Mouse (Mus musculus) midbrain, postnatal 0 days (tissue): ENCODE data around the gene Naa35. TPM values are rescaled to one million over a fixed set of nuclear protein-coding genes. Genes with fewer than 3 reads are reported as not detected.

Experiments
- ATAC-seq: fragments of 200-750 bp; cut with Nextera tagmentation; 2 replicates; pipeline ENCODE4 v1.8.0; 2017; ENCODE audit warnings: moderate number of reproducible peaks, mild to moderate bottlenecking, moderate TSS enrichment, moderate library complexity; ENCODE audit not compliant: low FRiP score
- DNase-seq: peaks from one replicate; pipeline ENCODE4 v3.0.0-alpha.2; 2015; ENCODE audit warnings: low spot score
- H3K27ac ChIP-seq: fragments of 300-500 bp; sonication (generic); 2 replicates; pipeline ENCODE4 v1.5.1; 2014; ENCODE audit warnings: low read depth, mild to moderate bottlenecking, low read length, mixed read lengths
- H3K27me3 ChIP-seq: fragments of 300-500 bp; sonication (generic); 2 replicates; pipeline ENCODE4 v1.6.1; 2014; ENCODE audit warnings: low read length, control low read depth, mixed read lengths; ENCODE audit not compliant: insufficient read depth
- H3K36me3 ChIP-seq: fragments of 300-500 bp; sonication (generic); 2 replicates; pipeline ENCODE4 v1.6.1; 2014; ENCODE audit warnings: low read length, control low read depth, mixed read lengths; ENCODE audit not compliant: insufficient read depth
- H3K4me1 ChIP-seq: fragments of 300-500 bp; sonication (generic); 2 replicates; pipeline ENCODE4 v1.6.1; 2014; ENCODE audit warnings: mild to moderate bottlenecking, control low read depth, antibody characterized with exemption, low read length, mixed read lengths; ENCODE audit not compliant: insufficient read depth
- H3K4me2 ChIP-seq: fragments of 300-500 bp; sonication (generic); 2 replicates; pipeline ENCODE4 v1.6.1; 2014; ENCODE audit warnings: low read depth, mild to moderate bottlenecking, low read length, mixed read lengths; ENCODE audit not compliant: poor library complexity, severe bottlenecking
- H3K4me3 ChIP-seq: fragments of 300-500 bp; sonication (generic); 2 replicates; pipeline ENCODE4 v1.5.1; 2014; ENCODE audit warnings: low read depth, mild to moderate bottlenecking, low read length, moderate library complexity
- H3K9ac ChIP-seq: fragments of 300-500 bp; sonication (generic); replicated peaks from 2 replicates; pipeline ENCODE4 v1.6.1; 2014; ENCODE audit warnings: mild to moderate bottlenecking, low read length, moderate library complexity, mixed read lengths; ENCODE audit not compliant: poor library complexity, severe bottlenecking
- H3K9me3 ChIP-seq: fragments of 300-500 bp; sonication (generic); 2 replicates; pipeline ENCODE4 v1.6.1; 2016; ENCODE audit warnings: low read length, control low read depth
- CTCF ChIP-seq: IDR thresholded peaks from 2 replicates; pipeline ENCODE4 v1.5.1; 2016; ENCODE audit warnings: antibody characterized with exemption, mild to moderate bottlenecking
- WGBS: fragments of 180-500 bp; shearing (Covaris S2); extraction: QIAGEN DNeasy Blood & Tissue Kit; methylation state at CpG from one replicate; pipeline ENCODE4 v1.1.7; 2014; 5-methylcytosine and 5-hydroxymethylcytosine counted together
- polyA plus RNA-seq: library from polyadenylated mRNA; unstranded; fragments of >200 nt; fragmentation: Nextera tagmentation; extraction: Ambion mirVana; gene quantifications from 2 replicates; pipeline ENCODE4 v1.2.1, GENCODE M21; 2015
- total RNA-seq: library from RNA; depleted of rRNA; stranded (reverse); fragments of >200 nt; gene quantifications from 2 replicates; pipeline ENCODE4 v1.2.3, GENCODE M21; 2014

Naa35 gene
- total and polyA plus RNA-seq, 2 experiments from 2014 or later: 47.2 to 117 TPM

DNA sequence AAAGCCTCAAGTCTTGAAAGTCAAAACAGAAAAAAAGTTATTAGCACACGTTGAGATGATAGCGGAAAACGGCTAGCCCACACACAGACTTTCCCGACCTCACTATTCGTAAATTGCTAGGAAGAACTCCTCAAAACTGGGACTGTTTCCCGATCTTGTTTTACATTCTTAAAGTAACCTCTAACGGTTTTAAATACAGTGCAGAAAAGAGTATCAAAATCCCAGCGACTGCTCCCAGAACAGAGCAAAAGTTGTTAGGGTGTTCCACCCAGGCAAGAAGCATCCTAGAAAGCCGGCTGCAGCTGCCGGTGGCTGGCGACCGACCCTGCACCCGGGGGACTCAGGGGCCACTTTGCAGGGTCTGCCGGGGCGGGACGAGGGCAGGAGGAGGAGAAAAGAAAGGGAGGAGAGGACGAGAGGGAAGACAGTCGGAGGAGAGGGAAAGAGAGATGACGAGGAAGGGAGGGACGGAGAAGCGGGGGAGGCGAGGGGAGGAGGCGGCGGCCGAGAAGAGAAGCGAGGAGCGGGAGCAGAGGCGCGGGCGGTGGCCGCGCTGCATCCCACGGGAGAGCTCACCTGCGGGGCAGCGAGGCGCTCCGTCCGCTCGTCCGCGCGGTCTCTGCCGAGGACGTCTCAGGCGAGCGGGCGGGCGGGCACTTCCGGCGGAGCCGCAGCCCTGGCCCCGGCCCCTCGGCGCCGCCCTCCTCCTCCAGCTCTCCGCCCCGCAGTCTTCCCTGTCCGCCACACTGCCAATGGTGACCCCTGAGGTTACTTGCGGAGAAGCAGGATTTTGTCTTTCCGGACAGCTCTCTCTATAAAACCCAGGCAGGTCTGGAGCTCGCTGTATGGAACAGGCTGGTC lies 90.3 kb downstream of the Naa35 start, which contains the start of gene Golm1:
Gene Golm1, minus strand, starts transcription at position 661 of the 861 bp plus-strand sequence.
- H3K4me1 ChIP-seq: no peaks in the 10 kb centered on the region
- peak within 1 kb of the TSS; percentile 71 for H3K9ac ChIP-seq
- H3K36me3 ChIP-seq: no peaks in the 10 kb centered on the region
- no peak for TF ChIP-seq CTCF
- H3K4me3 ChIP-seq: peak within 1 kb of the TSS; percentile 82
- H3K9me3 ChIP-seq: no peaks in the 10 kb centered on the region
- no peaks in the 10 kb centered on the region for H3K27me3 ChIP-seq
- DNase-seq (peak; percentile 49), ATAC-seq (peak; percentile 72)
- under 1% methylated on average over 45 of the region's 61 CpGs for WGBS
- H3K4me2 ChIP-seq: peak within 1 kb of the TSS; percentile 73
- H3K27ac ChIP-seq: peak within 1 kb of the TSS; percentile 62

- no peaks in the 10 kb centered on the region for H3K9me3 ChIP-seq
- no peak for DNase-seq
- H3K27me3 ChIP-seq: no peaks in the 10 kb centered on the region
- ATAC-seq: no peak
- no peaks in the 10 kb centered on the region for H3K4me1 ChIP-seq
- no peak for TF ChIP-seq CTCF
- H3K9ac ChIP-seq: no peak overlapping the region
- no peak overlapping the region for H3K27ac ChIP-seq
- H3K4me3 ChIP-seq: no peak overlapping the region
- 85% methylated on average over 11 of the region's 12 CpGs for WGBS
- peak overlapping the region; percentile 73; the same call in 1 of the 2 replicates for H3K4me2 ChIP-seq
- no peaks in the 10 kb centered on the region for H3K36me3 ChIP-seq
Observed at GRCm38 (mm10) chr13:59676316-59677229, 91.5 kb downstream of the Naa35 start.

DNA sequence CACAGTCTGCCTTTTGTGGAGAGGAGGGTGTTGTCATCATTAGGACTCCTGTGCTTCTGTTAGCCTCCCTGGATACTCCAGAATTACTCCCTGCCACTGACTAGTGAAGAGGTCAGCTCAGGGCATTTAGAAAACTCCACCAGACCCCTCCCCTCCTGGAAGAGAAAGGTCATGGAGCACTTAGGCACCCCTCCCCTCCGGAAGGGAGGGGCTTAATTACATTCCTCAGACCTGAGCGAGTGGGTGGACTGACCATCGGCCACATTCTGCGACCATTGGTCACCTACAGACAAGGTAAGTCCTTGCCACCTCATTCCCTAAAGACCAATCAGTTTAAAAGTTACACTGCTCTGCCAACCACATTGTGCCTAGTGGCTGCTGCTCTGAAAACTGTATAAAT lies 94.2 kb downstream of the Naa35 start:
- H3K9me3 ChIP-seq: no peaks in the 10 kb centered on the region
- H3K4me1 ChIP-seq: no peaks in the 10 kb centered on the region
- no peak overlapping the region for H3K4me3 ChIP-seq
- WGBS: 60% methylated on average over 4 of the region's 4 CpGs
- H3K27ac ChIP-seq: no peak overlapping the region
- H3K27me3 ChIP-seq: no peaks in the 10 kb centered on the region
- no peak overlapping the region for H3K9ac ChIP-seq
- no peak for TF ChIP-seq CTCF
- no peaks in the 10 kb centered on the region for H3K36me3 ChIP-seq
- H3K4me2 ChIP-seq: no peak overlapping the region
- DNase-seq (no peak), ATAC-seq (no peak)

DNA sequence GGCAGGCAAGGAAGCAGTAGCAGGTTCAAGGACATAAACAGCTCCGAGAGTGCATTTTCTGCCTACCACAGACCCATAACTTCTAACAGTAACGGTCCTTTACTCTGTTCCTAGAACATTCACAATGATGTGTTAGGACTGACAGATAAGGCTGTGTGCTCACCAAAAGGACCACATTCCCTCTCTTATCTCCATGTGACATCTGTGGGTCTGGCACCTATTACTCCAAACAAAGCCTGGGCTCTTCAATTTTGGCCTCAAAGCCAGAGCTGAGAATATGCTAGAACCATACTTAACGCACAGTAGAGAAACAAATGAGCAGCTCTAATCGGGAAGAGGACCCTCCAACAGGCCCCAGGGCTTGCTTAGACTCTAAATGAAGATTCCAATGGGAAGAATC lies 94.8 kb downstream of the Naa35 start:
- no peak overlapping the region for H3K4me2 ChIP-seq
- H3K36me3 ChIP-seq: no peaks in the 10 kb centered on the region
- WGBS: 79% methylated on average over 4 of the region's 4 CpGs
- H3K27ac ChIP-seq: no peak overlapping the region
- no peaks in the 10 kb centered on the region for H3K9me3 ChIP-seq
- DNase-seq: no peak
- TF ChIP-seq CTCF: no peak
- no peaks in the 10 kb centered on the region for H3K4me1 ChIP-seq
- ATAC-seq: no peak
- no peaks in the 10 kb centered on the region for H3K27me3 ChIP-seq
- H3K9ac ChIP-seq: no peak overlapping the region
- no peak overlapping the region for H3K4me3 ChIP-seq

DNA sequence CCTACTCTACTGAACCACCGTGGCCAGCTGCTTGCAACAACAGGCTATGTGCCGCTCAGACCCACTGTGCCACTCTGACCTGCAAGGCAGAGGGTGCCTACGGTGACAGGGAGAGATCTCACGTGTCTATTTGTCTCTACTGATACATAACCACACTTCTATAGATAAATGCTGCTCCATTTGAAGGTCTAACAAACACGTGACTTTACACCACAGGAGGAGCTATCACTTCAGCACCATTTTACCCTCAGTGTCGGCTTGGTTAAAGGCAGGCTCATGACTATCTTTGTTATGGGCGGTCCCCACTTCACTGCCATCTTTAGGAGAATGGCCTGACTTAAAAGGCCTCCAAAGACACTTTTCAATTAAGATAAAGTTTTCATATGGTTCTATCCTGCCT lies 97.6 kb downstream of the Naa35 start:
- Histone ChIP-seq H3K27ac (no peak overlapping the region), H3K9ac (no peak overlapping the region), H3K36me3 (no peaks in the 10 kb centered on the region), H3K9me3 (no peaks in the 10 kb centered on the region), H3K4me2 (no peak overlapping the region), H3K27me3 (no peaks in the 10 kb centered on the region), H3K4me1 (no peaks in the 10 kb centered on the region), H3K4me3 (no peak overlapping the region)
- 43% methylated on average over 7 of the region's 7 CpGs for WGBS
- no peak for ATAC-seq
- DNase-seq: no peak
- no peak for TF ChIP-seq CTCF
